Mouse (Mus musculus) heart, adult 2 months (tissue): ENCODE measurements around the gene Hoxc6.

Source experiments
- CTCF ChIP-seq: fragments of 200-600 bp; IDR thresholded peaks from 2 replicates; pipeline ENCODE4 v1.8.1; 2022; ENCODE audit warnings: antibody characterized with exemption, mild to moderate bottlenecking, moderate library complexity
- EP300 ChIP-seq: fragments of 200-500 bp; IDR thresholded peaks from 2 replicates; pipeline ENCODE4 v1.6.1; 2011; ENCODE audit warnings: low read depth, low read length, control low read depth; ENCODE audit not compliant: insufficient read depth
- POLR2A ChIP-seq: fragments of 200-500 bp; IDR thresholded peaks from 2 replicates; pipeline ENCODE4 v1.6.1; 2011; ENCODE audit warnings: mild to moderate bottlenecking, low read depth, low read length, control low read depth; ENCODE audit not compliant: insufficient read depth

- TF ChIP-seq POLR2A = no peak
- no peak for TF ChIP-seq CTCF
- no peak for TF ChIP-seq EP300
Measured at GRCm38 (mm10) chr15:102949696-102950095, 48.4 kb upstream of the Hoxc6 start.
